Mouse (Mus musculus): ENCODE data around the gene Uqcr10.

Uqcr10 gene

DNA sequence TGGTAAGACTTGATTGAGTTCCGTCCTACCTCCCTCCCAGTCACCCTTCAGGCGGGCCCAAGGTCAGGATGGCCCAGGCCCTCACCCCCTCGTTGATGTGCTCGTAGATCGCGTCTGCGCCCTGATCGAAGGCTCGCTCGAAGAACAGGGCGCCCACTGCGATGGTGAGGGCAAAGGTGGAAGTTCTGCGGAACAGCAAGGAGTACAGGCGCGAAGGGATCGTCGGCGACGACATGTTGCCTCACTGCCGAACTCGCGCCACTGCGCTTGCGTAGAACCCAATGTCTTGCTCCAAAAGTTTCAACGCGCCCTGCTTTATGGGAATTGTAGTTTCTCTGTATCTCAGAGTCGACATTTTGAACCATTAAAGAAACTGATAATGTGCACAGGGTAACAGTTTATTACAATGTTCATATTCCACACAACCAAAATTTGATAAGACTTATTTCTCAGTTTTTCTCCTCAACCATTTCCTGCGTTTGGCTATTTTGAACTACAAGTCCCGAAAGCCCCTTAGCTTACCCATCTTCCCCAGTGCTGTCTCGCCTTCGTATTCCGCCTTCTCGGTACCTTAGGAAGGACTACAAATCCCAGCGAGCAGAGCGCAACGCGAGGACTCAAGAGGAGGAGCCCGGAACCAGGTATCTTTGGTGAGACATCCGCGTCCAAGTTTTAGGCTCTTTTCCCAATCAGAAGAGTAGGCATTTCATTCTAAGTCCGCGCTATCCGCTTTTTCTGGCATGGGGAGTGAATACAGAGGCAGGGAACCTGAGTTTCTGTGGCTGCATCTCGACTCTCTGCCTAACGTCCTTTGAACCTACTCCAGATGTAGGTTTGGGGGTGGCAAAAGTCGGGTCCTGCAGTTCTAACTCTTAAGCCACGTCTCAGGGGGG lies at the start of gene Uqcr10, which contains the start of gene Zmat5:
Gene Uqcr10 (minus strand): TSS at position 271 of the 893 bp plus-strand sequence.
Gene Zmat5 (plus strand): TSS at position 607 of the 893 bp plus-strand sequence.
- DNase-seq (ENCODE audit: low read depth in 2 of 2, low spot score in 2 of 2): peak; percentile 87 to 92

DNA sequence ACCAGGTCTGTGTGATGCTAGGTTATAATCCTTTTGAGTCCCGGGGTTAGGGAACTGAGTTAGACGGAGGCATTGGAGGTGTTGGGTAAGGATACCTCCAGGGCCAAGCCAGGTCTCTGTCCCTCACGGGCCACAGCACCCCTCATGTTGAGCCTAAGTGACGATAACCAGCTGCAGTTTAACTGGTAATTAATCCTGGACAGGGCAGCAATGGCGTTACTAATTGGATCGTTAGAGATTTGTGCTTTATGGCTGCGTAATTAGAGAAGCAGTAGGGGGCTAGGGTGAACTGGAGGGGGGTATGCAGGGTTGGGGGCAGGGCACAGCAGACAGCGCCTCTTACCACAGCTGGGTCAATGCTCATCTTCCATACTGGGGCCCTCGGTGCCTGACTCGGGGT lies 48.7 kb upstream of the Uqcr10 start:
- no peak for DNase-seq (ENCODE audit: low read depth in 2 of 2, low spot score in 2 of 2)

DNA sequence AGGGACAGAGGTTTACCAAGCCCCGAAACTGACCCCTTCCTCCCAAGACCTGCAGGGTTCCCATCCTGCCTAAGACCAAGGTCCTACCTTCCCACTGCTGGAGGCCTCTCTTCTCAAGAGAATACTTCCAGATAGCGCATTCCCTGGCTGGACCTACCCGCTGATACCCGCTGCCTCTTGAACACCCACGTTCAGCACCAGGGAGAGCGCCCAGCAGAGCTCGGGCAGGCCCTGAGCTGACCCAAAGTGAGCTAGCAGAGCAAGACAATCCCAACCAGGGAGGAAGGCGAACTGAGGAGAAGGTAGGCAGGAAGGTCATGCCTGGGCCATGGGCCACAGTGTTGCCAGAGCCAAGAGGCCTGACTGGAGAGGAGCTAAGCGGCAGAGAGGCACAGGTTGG lies 46.1 kb upstream of the Uqcr10 start:
- DNase-seq (ENCODE audit: low read depth in 2 of 2, low spot score in 2 of 2): no peak

DNA sequence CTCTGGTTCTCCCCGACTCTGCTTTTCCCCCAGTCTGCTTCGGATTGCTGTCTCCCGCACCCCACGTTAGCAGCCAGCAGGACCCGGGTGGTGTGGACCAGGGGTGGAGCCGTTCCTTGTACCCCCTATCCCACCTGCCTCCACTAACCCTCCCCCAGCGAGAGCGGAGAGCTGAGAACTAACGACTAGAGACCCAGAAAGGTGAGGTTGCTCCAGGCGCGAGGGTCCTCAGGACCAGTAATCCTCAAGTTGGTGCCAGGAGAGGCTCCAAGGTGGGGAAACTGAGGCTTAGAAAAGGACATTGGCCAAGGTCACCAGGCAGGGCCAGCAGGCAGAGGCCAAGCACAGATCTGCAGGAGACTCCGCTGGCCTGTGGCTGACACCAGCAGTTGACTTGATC lies 43.1 kb upstream of the Uqcr10 start:
- no peak for DNase-seq (ENCODE audit: low read depth in 2 of 2, low spot score in 2 of 2)

DNA sequence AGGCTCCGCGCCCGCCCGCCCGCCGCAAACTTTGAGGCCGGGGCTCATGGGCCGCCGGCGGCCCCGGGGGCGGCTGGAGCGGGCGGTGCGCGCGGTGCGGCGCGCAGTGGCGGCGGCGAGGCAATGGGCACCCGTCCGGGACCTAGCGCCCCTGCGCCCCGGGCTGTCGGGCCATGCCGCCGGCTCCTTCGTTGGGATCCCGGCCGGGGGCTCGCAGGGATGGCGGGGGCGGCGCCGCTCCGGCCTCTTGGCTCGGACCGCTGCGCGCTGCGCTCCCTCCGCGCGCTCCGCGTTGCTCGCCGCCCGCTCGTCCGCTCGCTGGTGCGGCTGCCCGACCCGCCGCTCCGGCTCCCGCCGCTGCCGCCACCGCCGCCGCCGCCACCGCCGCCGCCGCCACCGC lies 42.6 kb upstream of the Uqcr10 start, which contains the start of gene Cabp7:
Gene Cabp7 (minus strand): TSS at position 46 of the 400 bp plus-strand sequence.
- DNase-seq (ENCODE audit: low read depth in 2 of 2, low spot score in 2 of 2): no peak

DNA sequence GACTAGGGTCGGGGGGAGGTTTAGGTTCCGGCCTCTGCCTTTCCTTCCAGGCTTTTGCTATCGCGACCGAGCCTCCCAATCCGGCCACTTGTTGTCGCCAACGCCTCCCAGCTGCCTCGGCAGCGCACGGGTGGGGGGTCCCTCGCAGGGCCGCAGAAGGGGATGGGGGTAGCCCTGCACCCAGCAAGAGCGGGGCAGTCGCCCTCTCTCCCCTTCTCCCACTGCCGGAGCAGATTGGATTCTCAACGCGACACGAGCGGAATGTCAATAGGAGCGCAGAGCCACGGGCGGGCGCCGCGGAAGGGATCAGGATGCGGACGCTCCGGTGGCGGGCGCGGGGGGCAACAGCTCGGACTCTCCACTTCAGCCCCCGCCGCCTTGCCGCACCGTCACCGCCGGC lies 41.8 kb upstream of the Uqcr10 start:
- DNase-seq (ENCODE audit: low read depth in 2 of 2, low spot score in 2 of 2): no peak

DNA sequence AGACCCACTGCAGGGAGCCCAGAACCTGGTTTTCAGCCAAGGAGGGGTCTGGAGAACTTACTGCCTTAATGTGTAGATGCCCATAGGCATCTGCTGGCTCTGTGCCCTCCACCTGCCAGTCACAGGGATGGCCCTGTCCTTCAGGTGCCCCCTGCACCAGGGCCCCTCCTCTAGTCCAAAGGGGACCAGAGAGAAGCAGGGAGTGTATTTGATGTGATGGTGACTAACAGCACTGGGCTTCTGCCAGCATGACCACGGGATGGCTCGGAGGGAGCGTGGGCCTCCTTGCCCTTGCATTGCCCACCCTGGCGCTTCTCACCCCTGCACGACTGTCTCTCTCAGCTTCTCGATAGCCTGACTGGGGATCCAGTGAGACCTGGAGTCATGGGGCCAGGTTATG lies 40.5 kb upstream of the Uqcr10 start:
- DNase-seq (ENCODE audit: low read depth in 2 of 2, low spot score in 2 of 2): no peak

DNA sequence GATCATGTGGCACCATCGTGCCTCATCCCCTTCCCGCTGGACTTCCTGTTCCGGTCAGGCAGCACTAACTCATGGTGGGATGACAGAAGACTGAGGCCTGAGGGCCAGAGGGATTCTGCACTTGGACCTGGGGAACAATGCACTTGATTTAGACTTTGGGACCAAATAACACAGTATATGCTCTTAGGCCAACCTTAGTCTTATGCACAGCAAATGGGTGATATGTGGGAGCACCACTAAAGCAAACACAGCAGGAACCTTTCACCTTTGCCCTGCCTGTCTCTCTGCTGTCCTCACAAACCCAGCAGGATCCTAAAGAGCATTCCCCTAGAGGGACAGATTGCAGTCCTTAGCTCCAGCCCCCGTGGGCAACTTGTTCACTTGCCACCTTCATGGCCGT lies 36.6 kb upstream of the Uqcr10 start:
- no peak for DNase-seq (ENCODE audit: low read depth in 2 of 2, low spot score in 2 of 2)

DNA sequence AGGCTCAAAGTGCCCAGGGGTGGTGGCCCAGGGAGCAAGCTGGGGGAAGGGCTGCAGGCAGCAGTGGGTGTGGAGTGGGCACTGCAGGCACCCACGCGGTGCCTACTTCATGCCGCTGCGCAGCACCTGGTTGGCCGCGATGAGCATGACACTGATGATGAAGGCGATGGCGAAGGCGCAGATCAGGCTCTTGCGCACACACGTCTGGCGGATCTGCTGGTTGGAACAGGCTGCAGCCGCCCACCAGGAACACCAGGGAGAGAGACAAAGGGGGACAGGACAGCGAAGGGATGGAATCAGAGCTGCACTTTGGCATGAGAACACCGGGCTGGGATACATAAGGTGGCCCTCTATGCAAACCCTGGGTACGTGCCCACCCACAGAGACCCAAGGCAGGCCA lies 34.6 kb upstream of the Uqcr10 start:
- DNase-seq (ENCODE audit: low read depth in 2 of 2, low spot score in 2 of 2): no peak

DNA sequence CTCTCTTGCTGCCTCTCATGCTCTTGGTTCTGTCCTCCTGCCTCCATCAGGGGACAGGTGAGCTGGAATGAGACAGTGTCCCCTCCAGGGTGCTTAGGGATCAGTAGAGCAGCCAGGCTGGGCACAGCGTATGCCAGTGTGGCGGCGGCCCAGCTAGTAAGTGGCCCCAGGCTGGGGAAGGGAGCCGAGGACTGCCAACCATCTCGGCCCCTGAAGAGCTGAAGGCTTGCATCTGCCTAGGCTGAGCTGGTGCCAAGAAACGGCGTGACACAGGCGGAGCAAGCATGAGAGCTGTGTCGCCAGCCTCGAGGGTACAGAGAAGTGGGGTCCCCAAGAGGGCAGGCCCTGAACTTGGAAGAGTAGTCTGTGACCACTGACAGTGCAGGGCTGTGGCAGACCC lies 33.5 kb upstream of the Uqcr10 start:
- DNase-seq (ENCODE audit: low read depth in 2 of 2, low spot score in 2 of 2): no peak

DNA sequence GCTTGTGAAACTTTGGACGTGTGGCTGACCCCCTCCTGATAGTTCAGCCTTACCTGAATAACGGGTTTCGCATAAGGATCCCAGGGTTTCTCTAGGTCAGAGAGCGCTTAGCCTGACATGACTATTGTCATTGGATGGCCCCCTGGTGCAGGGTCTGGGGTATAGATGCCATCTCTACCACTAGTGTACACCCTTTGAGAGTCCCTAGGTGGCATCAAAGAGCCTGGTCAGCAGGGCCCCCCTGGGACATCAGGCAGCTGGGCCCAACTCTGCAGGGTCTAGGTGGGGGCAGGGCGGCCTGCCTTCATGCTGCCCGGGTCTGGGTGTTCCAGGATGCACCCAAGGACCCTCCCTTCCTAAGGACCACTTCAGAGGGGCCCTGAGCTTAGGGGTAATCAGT lies 32.2 kb upstream of the Uqcr10 start:
- DNase-seq (ENCODE audit: low read depth in 2 of 2, low spot score in 2 of 2): no peak

DNA sequence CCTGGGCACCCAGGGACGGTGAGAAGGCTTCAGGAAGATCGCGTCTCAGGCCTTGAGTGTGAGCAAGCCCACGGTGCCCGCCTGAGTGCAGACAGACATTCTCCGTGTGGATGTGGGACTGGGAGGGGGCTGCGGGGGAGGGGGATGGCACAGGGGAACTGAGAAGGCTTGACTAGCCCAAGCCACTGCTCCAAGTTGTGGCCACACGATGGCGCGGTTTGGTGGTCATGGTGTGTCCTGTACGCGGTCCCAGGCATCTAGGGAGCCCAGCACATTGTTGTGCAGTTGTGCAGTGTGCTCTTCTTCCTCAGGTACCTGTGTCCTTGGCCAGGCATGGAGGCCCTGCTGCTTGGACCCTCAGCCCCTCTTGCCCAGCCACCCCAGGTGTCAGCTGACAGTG lies 30.0 kb upstream of the Uqcr10 start:
- DNase-seq (ENCODE audit: low read depth in 2 of 2, low spot score in 2 of 2): no peak

DNA sequence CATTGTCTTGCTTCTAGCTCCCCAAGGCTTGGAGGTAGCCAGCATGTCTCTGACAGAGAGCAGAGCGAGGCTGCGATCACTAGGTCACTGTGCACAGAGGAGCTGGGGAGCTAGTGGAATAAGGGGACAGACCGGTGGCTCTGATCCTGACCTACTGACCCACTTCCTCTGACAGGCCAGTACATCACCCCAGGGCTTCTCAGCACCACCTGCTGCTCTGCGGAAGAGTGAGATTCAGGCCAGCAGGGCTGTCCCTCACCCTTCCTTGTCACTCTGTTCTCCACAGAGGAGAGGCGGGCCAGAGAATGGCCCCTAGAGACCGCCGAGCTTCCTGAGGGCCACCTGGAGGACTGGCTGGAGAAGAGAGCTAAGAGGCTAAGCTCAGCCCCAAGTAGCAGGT lies 27.6 kb upstream of the Uqcr10 start:
- DNase-seq (ENCODE audit: low read depth in 2 of 2, low spot score in 2 of 2): no peak

DNA sequence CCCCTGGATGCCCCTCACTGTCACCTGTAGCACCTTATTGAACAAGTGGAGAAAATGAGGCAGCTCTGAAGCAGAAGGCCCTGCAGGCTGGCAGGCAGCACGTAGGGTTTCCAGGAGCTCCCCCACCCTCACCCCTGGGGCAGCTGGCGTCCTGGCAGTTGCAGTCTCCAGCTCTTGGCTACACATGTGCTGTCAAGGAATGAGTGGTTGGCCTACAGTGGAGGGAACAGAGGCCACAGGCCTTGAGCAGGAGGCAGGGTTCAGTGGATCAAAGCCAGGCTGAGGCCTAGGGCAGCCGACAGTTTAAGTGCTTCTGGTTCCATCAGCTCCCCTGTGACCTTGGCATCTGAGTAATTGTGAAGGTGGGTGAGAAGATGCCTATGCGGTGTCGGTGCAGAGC lies 26.8 kb upstream of the Uqcr10 start:
- no peak for DNase-seq (ENCODE audit: low read depth in 2 of 2, low spot score in 2 of 2)

DNA sequence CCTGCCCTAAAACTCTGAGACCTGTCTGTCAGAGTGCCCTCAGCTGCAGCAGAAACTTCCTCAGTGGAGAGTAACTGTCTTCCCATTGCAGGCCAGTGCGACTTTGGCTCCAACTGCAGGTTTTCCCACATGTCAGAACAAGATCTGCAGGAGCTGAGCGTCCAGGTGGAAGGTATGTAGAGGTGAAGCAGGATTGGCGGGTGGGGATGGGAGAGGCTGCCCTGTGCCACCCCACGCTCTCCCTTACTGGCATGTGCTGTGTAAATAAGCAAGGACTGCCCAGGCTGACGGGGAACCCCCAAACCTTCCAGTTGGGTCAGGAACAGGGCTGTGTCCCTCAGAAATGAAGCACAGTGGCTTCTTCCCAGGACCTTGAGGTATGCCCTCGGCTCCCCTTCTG lies 26.0 kb upstream of the Uqcr10 start:
- no peak for DNase-seq (ENCODE audit: low read depth in 2 of 2, low spot score in 2 of 2)

DNA sequence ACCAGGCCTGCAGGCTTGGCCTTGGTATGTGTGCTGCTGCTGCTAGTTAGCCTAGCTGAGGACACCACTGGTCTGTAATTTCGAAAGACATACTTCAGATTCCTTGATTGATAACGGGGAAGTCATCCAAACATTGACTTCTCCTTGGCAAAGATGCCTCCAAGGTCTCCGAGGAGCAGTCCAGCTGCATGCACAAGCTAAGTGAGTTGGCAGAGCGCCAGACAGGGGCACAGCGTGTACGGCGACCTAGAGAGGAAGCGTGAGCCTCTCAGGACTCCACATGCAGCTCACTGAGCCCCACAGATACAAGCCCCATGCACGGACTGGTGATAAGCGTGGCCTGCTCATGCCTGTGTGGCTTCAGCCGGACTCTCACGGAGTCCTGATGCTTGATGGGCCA lies 25.5 kb upstream of the Uqcr10 start:
- DNase-seq (ENCODE audit: low read depth in 2 of 2, low spot score in 2 of 2): no peak

DNA sequence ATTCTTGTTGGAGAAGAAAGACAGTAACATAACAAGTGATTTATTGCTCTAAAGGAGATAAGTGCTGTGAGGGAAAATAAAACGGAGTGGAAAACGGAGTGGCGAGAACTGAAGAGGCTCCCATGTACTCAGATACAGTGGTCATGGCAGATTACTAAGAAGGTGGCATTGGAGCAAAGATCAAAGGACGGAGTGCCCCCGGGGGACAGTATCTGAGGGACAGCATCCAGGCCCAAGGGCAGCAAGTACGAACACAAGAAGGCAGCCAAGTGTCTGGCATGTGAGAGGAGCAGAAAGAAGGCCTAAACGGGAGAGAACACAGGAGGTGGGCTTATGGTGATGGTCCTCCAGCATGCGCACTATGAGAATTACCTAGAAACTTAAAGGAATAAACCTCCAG lies 17.6 kb upstream of the Uqcr10 start:
- no peak for DNase-seq (ENCODE audit: low read depth in 2 of 2, low spot score in 2 of 2)

DNA sequence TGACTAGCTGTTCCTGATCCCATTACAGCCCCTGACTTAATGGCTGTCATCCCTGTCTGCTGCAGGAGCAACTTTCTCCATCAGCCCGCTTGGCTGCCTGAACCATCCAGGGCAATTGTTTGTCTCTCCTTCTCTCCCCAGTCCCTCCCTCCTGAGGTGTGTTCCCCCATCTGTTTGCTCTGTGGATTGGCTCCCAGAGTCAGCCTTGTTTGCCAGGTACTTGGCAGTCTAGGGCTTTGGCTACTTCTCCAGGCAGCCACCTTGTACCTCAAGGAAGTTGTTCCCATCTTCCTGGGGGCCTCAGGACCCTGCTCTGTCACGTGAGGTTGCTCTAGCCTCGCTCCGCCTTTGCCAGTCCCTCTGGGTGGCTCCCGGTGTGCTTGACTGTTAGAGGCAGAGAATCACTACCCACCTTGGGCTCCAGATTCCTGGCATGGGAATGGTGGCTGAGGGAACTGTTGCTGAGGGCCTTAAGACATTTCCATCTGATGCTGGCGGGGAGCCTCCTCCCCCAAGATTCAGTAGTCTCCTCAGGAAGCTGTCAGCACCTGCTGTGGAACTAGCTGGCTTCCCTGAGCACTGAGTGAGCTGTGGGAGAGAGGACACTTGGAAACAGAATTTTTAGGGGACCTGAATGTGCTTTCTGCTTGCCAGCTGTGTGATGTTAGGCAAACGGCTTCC lies 16.9 kb upstream of the Uqcr10 start:
- no peak for DNase-seq (ENCODE audit: low read depth in 2 of 2, low spot score in 2 of 2)

DNA sequence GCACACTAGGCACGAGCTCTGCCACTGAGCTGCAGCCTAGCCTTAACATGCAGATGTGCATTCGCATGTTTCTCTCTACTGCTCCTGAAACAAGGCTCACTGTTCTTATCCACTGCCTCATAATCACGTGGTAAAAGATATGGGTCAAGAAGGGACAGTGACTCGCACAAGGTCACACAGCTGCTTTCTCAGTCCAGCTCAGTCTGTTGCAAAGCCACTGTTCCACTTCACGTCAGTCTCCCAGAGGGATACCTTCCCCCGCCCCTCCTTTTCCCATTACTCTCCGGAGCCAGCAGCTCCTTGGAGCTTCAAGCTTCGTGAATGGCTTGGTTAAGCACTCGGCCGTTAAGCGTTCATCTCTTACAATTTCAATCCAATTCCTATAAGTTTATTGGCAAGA lies 16.3 kb upstream of the Uqcr10 start:
- DNase-seq (ENCODE audit: low read depth in 2 of 2, low spot score in 2 of 2): no peak

DNA sequence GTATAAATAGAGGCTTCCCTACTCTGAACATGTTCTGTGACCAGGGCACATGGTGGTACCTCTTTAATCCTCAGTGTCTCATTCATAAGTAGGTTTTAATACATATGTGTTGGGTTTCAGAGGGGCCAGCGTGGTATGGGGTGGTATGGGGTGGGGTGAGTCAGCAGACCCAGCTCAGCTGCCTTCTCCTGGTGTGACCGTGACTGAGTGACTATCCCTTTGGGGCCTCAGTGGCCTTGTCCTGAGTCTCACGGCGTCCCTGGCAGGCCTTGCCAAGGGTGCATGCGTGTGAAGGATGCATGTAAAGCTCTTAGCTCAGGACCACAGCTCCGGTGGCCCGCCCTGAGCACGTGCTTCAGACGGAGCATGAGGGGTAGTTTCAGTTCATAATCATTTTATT lies 15.8 kb upstream of the Uqcr10 start:
- DNase-seq (ENCODE audit: low read depth in 2 of 2, low spot score in 2 of 2): no peak

DNA sequence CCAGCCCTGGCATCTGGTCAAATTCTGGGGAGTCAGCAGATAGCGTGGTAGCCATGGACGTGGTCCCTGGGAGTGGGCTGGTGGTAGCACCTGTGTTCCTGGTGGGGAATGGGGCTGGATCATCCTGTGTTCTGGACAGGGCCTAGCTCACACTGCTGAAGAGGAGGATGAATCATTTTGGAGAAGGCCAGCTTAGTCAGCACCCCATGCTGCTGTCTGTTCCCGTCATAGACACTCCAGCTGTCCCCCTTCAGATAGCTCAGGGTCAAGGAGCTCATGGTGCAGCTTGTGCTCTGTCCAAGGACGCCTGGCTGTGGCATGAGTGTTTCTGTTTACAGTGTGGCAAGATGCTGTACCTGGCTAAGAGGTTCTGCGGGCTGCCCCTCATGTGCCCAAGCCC lies 14.4 kb upstream of the Uqcr10 start:
- no peak for DNase-seq (ENCODE audit: low read depth in 2 of 2, low spot score in 2 of 2)

DNA sequence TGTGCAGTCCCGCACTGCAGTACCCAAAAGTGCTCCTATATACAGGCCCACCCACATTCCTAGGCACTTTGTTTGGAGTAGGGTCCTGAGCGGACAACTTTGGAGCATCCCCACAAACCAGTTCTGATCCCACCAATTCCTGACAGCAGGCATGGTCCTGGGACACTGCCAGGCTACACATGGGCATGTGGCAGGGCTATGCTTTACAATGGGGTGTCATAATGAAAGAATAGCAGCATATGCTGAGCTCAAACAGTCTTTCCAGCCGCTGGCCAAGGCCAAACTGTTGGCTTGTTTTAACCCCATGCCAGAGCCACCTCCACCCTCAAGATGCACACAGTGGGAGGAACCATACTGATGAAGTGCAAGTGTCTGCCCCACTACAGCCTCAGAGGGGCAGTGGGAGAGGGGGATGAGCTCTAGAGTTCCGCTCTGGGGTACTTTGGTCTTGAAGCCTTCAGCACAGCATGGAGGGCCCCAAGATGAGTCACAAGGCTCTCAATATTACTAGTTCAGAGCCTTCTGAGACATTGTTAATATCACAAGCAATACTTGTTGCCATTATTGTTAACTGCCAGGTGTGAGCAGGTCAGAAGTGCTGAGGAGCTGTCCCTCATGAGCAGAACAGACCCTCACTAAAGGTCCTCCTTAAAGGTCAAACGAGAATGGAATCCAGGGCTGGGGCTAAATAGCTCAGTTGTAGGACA lies 12.5 kb upstream of the Uqcr10 start:
- DNase-seq (ENCODE audit: low read depth in 2 of 2, low spot score in 2 of 2): no peak

Measured in CD8-positive naive resting alpha-beta T cell, adult 2 months (primary cell).